Mouse (Mus musculus): ENCODE data around the gene Htr5b. TPM values are rescaled to one million over a fixed set of nuclear protein-coding genes. Genes with fewer than 3 reads are reported as not detected.

Gene Htr5b
- polyA plus RNA-seq, 1 experiment from 2014 or later = not detected

- TF ChIP-seq CTCF (IDR thresholded peaks at IDR 0.05) = no peak
- in situ Hi-C loops (cut with MboI; ENCODE audit: low pct_unique_long_range_greater_than_20kb) = no loop called here
- CTCF ChIA-PET = interaction anchor here (2.3 kb wide), 1 partner anchor 10 kb away, joined by 13 read pairs; no protein-coding TSS in a partner anchor
- H3K27me3 ChIP-seq = no peaks in the 10 kb centered on the region
- DNase-seq (ENCODE audit: low read depth, low spot score) = no peak
- POLR2A ChIA-PET = no interaction called here
- no peak for ATAC-seq
These were observed 66.4 kb downstream of the Htr5b start for GRCm38 (mm10) chr1:121461895-121462294.

- in situ Hi-C loops (cut with MboI; ENCODE audit: low pct_unique_long_range_greater_than_20kb) = no loop called here
- H3K27me3 ChIP-seq = no peaks in the 10 kb centered on the region
- ChIA-PET CTCF (interaction anchor here (2.3 kb wide), 1 partner anchor 9 kb away, joined by 13 read pairs; no protein-coding TSS in a partner anchor), POLR2A (no interaction called here)
- ATAC-seq = no peak
- no peak for DNase-seq (ENCODE audit: low read depth, low spot score)
- TF ChIP-seq CTCF (IDR thresholded peaks at IDR 0.05) = no peak
These were observed 68.2 kb downstream of the Htr5b start for GRCm38 (mm10) chr1:121460077-121460476.

Other genes starting within 250 kb of the Htr5b start
- 94.8 TPM for gene Insig2, start 195.9 kb downstream of the Htr5b start, polyA plus RNA-seq (2021)
- 22.0 TPM for gene Ccdc93, start 97.4 kb downstream of the Htr5b start, polyA plus RNA-seq (2021)
- gene Ddx18, start 39.5 kb upstream of the Htr5b start, polyA plus RNA-seq (2021) = 62.7 TPM

All from Patski (cell line).